Mouse (Mus musculus) heart, postnatal 4 days (tissue): ENCODE measurements around the gene Kcna5. TPM values are rescaled to one million over a fixed set of nuclear protein-coding genes. Genes with fewer than 3 reads are reported as not detected.

Source experiments
- DNase-seq: peaks from one replicate; pipeline ENCODE4 v3.0.0; 2021
- total RNA-seq, 2 experiments: library from RNA; stranded (reverse); gene quantifications; 2 replicates each; pipeline ENCODE4 v1.2.3; 2021

Kcna5 gene
- total RNA-seq, 2 experiments from 2014 or later, result 10.6 to 12.0 TPM

- DNase-seq, result no peak
Measured at GRCm38 (mm10) chr6:126535911-126536270, 679 bp upstream of the Kcna5 start.

GRCm38 (mm10) chr6:126534531-126535207 lies 543 bp downstream of the Kcna5 start:
- no peak for DNase-seq

- no peak for DNase-seq
Measured at GRCm38 (mm10) chr6:126531306-126531705, 3.9 kb downstream of the Kcna5 start.

GRCm38 (mm10) chr6:126530019-126530418 lies 5.2 kb downstream of the Kcna5 start:
- DNase-seq, result no peak

- DNase-seq, result no peak
Measured at GRCm38 (mm10) chr6:126514720-126515119, 20.5 kb downstream of the Kcna5 start.

GRCm38 (mm10) chr6:126513714-126514248 lies 21.4 kb downstream of the Kcna5 start:
- DNase-seq, result no peak

GRCm38 (mm10) chr6:126513154-126513553 lies 22.1 kb downstream of the Kcna5 start:
- DNase-seq, result peak; percentile 48

GRCm38 (mm10) chr6:126508671-126509070 lies 26.5 kb downstream of the Kcna5 start:
- peak; percentile 30 for DNase-seq

- DNase-seq, result no peak
Measured at GRCm38 (mm10) chr6:126503920-126504319, 31.3 kb downstream of the Kcna5 start.

- peak; percentile 58 for DNase-seq
Measured at GRCm38 (mm10) chr6:126502691-126503301, 32.4 kb downstream of the Kcna5 start.

- DNase-seq, result no peak
Measured at GRCm38 (mm10) chr6:126500985-126501384, 34.2 kb downstream of the Kcna5 start.

GRCm38 (mm10) chr6:126500088-126500487 lies 35.1 kb downstream of the Kcna5 start:
- DNase-seq, result peak; percentile 91

- peak; percentile 74 for DNase-seq
Measured at GRCm38 (mm10) chr6:126497878-126498277, 37.3 kb downstream of the Kcna5 start.

GRCm38 (mm10) chr6:126497173-126497839 lies 37.9 kb downstream of the Kcna5 start:
- DNase-seq, result no peak

- DNase-seq, result no peak
Measured at GRCm38 (mm10) chr6:126487136-126487535, 48.1 kb downstream of the Kcna5 start.

- no peak for DNase-seq
Measured at GRCm38 (mm10) chr6:126484887-126485286, 50.3 kb downstream of the Kcna5 start.

- DNase-seq, result no peak
Measured at GRCm38 (mm10) chr6:126483264-126483867, 51.8 kb downstream of the Kcna5 start.

Other genes starting within 250 kb of the Kcna5 start
- gene Kcna1, start 111.0 kb upstream of the Kcna5 start, total RNA-seq, result under 1 TPM; 0.29 to 0.59 TPM
- gene Kcna6, start 205.3 kb upstream of the Kcna5 start, total RNA-seq, result 1 to 10 TPM; 2.0 to 2.1 TPM